9 mouse cellular contexts compared by ENCODE assay signal in the genomic region with DNA sequence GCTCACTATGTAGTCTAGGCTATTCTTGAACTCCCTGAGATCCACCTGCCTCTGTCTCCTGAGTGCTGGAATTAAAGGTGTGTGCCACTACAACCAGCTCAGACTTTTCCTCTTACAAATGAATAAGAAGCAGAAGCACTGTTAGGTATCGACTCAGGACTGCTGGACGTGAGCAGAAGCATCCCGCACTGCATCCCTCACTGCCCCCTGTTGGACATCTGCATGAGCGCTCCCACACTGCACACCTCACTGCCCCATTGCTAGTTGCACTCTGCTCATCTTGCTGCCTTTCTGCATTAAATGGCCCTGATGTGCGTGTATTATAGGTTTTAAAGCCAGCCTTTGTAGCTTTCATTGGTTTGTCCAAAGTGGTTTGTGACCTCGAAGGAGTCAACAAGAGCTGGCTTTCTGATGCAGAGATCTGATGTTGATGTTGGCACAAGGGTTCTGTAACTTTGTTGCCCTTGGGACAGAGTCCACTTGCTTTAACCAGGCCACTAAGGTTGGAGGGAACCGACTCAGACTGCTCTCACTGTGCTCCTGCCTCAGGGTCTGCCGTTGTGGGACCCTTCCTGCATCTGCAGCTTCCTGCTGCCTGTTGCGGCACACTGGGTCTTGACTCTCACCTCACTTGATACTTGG. TPM values are rescaled to one million over a fixed set of nuclear protein-coding genes. Genes with fewer than 3 reads are reported as not detected.
DNase-seq lines count a peak whose midpoint lies in the region; TF ChIP-seq lines count a peak whose summit lies in the region.
"Had no signal": no experiment of that assay in that cellular context is flagged by ENCODE, and none has a peak within 500 bp of the region (broad histone marks: within the 10 kb centered on the region; RNA-seq: fewer than 3 reads in every experiment).

No protein-coding gene starts in this region.

- H3K9me3 ChIP-seq in megakaryocyte, embryonic 14.5 days, result no peaks in the 10 kb centered on the region
- H3K9me3 ChIP-seq: lung, embryonic 15.5 days had no signal

- TF ChIP-seq CTCF in cerebellum, adult 2 months (IDR thresholded peaks at IDR 0.05; ENCODE audit: borderline replicate concordance, insufficient read depth, low read depth, low read length), result peak; percentile 40
- TF ChIP-seq CTCF in lung, adult 2 months (IDR thresholded peaks at IDR 0.05; ENCODE audit: insufficient read depth, low read length), result peak; percentile 75

- WGBS in cerebellum, adult 2 months, result 57% methylated on average over 9 of the region's 9 CpGs
- WGBS in lung, adult 2 months, result 60% methylated on average over 9 of the region's 9 CpGs

- no peak overlapping the region for H3K27ac ChIP-seq in cerebellum, adult 2 months (ENCODE audit: insufficient read depth, low read length)
- H3K27ac ChIP-seq: lung, embryonic 15.5 days had no signal

- no peak overlapping the region for H3K4me3 ChIP-seq in cerebellum, adult 2 months (replicated peaks; ENCODE audit: insufficient read depth, low read depth, low read length)
- H3K4me3 ChIP-seq in lung, adult 2 months (replicated peaks; ENCODE audit: extremely low read depth, low read depth, low read length), result no peak overlapping the region
- H3K4me3 ChIP-seq in megakaryocyte, embryonic 14.5 days (replicated peaks), result peak overlapping the region; percentile 69

- H3K36me3 ChIP-seq in megakaryocyte, embryonic 14.5 days (replicated peaks; ENCODE audit: low read length), result peaks cover 56% of the 10 kb centered on the region

- no peak for TF ChIP-seq POLR2A in cerebellum, adult 2 months (IDR thresholded peaks at IDR 0.05; ENCODE audit: borderline replicate concordance, insufficient read depth, low read length)
- TF ChIP-seq POLR2A in lung, adult 2 months (IDR thresholded peaks at IDR 0.05; ENCODE audit: borderline replicate concordance, extremely low read depth, low read depth, low read length), result no peak

- peaks cover 2% of the 10 kb centered on the region; the same call in 1 of the 2 replicates for H3K4me1 ChIP-seq in cerebellum, adult 2 months (ENCODE audit: control insufficient read depth, insufficient read depth, low read length)
- H3K4me1 ChIP-seq in lung, adult 2 months (ENCODE audit: control insufficient read depth, insufficient read depth, low read length), result peaks cover 2% of the 10 kb centered on the region; the same call in 1 of the 2 replicates
- H3K4me1 ChIP-seq in megakaryocyte, embryonic 14.5 days, result peaks cover 49% of the 10 kb centered on the region

- no peaks in the 10 kb centered on the region for H3K27me3 ChIP-seq in cerebellum, adult 2 months (ENCODE audit: control insufficient read depth, insufficient read depth, low read length)
- peaks cover 2% of the 10 kb centered on the region for H3K27me3 ChIP-seq in megakaryocyte, embryonic 14.5 days (replicated peaks)
- H3K27me3 ChIP-seq: lung, embryonic 15.5 days had no signal

- no peak for DNase-seq in cerebellum, adult 2 months
- DNase-seq in cerebellum, adult 9-10 months, result no peak
- no peak for DNase-seq in lung, adult 2 months
- no peak for DNase-seq in lung, postnatal 25 days (ENCODE audit: low spot score)
- peak; percentile 68 for DNase-seq in ZHBTc4 (ENCODE audit: low read depth, low spot score)
- no peak for DNase-seq in neural tube, embryonic 10.5 days (ENCODE audit: extremely low spot score, low spot score)
- DNase-seq in c-Kit-positive CD71-positive TER-119-positive erythroid progenitor cells, embryonic 14.5 days (ENCODE audit: low spot score), result no peak

RNA-seq across cellular contexts. Expression of a gene that starts 2.2 kb away (rescaled TPM):
- polyA plus RNA-seq in cerebellum, adult 2 months (2012; rRNA removed), result 46.8 and 49.6 TPM in 2 replicates
- 36.1 and 38.6 TPM in 2 replicates for polyA plus RNA-seq in lung, adult 2 months (2012; rRNA removed)
- 36.9 and 65.9 TPM in 2 replicates for polyA plus RNA-seq in megakaryocyte, embryonic 14.5 days (2012; ENCODE audit: insufficient read depth, low replicate concordance)

RNA-seq across cellular contexts. Expression of a gene that starts 6.8 kb away (rescaled TPM):
- polyA plus RNA-seq in cerebellum, adult 2 months (2012; rRNA removed), result 0.15 and 0.27 TPM in 2 replicates
- 35.1 and 39.4 TPM in 2 replicates for polyA plus RNA-seq in lung, adult 2 months (2012; rRNA removed)
- polyA plus RNA-seq in megakaryocyte, embryonic 14.5 days (2012; ENCODE audit: insufficient read depth, low replicate concordance), result 2.1 TPM in 1 of 2 replicates, not detected in the other

RNA-seq across cellular contexts. Expression of a gene that starts 32.2 kb away (rescaled TPM):
- polyA plus RNA-seq in cerebellum, adult 2 months (2012; rRNA removed), result 13.1 and 16.4 TPM in 2 replicates
- 40.0 and 43.4 TPM in 2 replicates for polyA plus RNA-seq in lung, adult 2 months (2012; rRNA removed)
- 2.9 and 6.8 TPM in 2 replicates for polyA plus RNA-seq in megakaryocyte, embryonic 14.5 days (2012; ENCODE audit: insufficient read depth, low replicate concordance)

Comparison
In these comparisons a context has a peak if more than half of its experiments do, and no peak if none do; other contexts are left out.
1. RNA of a gene that starts 6.8 kb away (polyA plus RNA-seq): 35.1 to 39.4 TPM in lung, adult 2 months; 0.15 to 0.27 TPM in cerebellum, adult 2 months and 2.1 TPM in megakaryocyte, embryonic 14.5 days; every median in the first group is over 10 times any median in the second.